Mouse (Mus musculus) liver, embryonic 14 days (tissue): ENCODE measurements around the gene Hexim1. TPM values are rescaled to one million over a fixed set of nuclear protein-coding genes. Genes with fewer than 3 reads are reported as not detected.

Experiments used
- polyA plus RNA-seq: library from polyadenylated mRNA; depleted of rRNA; stranded (reverse); fragments of >200 nt; gene quantifications from 2 replicates; pipeline ENCODE4 v1.2.3, GENCODE M21; 2012; rRNA removed

Hexim1 gene
- polyA plus RNA-seq, result 10.6 and 11.8 TPM in 2 replicates

GRCm38 (mm10) chr11:103116008-103116818, at the start of gene Hexim1:
Hexim1 (plus strand) TSS chr11:103116231.

GRCm38 (mm10) chr11:103101481-103101865, 14.6 kb upstream of the Hexim1 start, which contains the start of the genes Plcd3 and Acbd4:
Plcd3 (minus strand) TSS chr11:103101658.
Acbd4 (plus strand) TSS chr11:103101682.

GRCm38 (mm10) chr11:103131701-103132575, 15.9 kb downstream of the Hexim1 start, which contains the start of gene Hexim2:
Hexim2 (plus strand) TSS chr11:103132429.

Other genes starting within 250 kb of the Hexim1 start
- gene Eftud2, start 235.2 kb upstream of the Hexim1 start, polyA plus RNA-seq, result 47.1 and 52.6 TPM in 2 replicates
- 0.35 and 0.71 TPM in 2 replicates for gene Ccdc103, start 235.0 kb upstream of the Hexim1 start, polyA plus RNA-seq
- 0.01 TPM in 1 of 2 replicates, not detected in the other for gene Fam187a, start 231.1 kb upstream of the Hexim1 start, polyA plus RNA-seq
- 12.3 and 14.0 TPM in 2 replicates for gene Gfap, start 215.3 kb upstream of the Hexim1 start, polyA plus RNA-seq
- 18.8 and 19.6 TPM in 2 replicates for gene Kif18b, start 191.1 kb upstream of the Hexim1 start, polyA plus RNA-seq
- 0.09 and 0.14 TPM in 2 replicates for gene C1ql1, start 169.5 kb upstream of the Hexim1 start, polyA plus RNA-seq
- gene Nmt1, start 88.0 kb upstream of the Hexim1 start, polyA plus RNA-seq, result 19.7 and 25.3 TPM in 2 replicates
- 23.4 and 26.8 TPM in 2 replicates for gene Dcakd, start 87.9 kb upstream of the Hexim1 start, polyA plus RNA-seq
- 0.30 and 0.33 TPM in 2 replicates for gene Plcd3, start 14.6 kb upstream of the Hexim1 start, polyA plus RNA-seq
- gene Acbd4, start 14.5 kb upstream of the Hexim1 start, polyA plus RNA-seq, result 26.2 and 27.6 TPM in 2 replicates
- 3.1 and 3.4 TPM in 2 replicates for gene Hexim2, start 16.2 kb downstream of the Hexim1 start, polyA plus RNA-seq
- gene Fmnl1, start 54.9 kb downstream of the Hexim1 start, polyA plus RNA-seq, result 2.7 and 3.7 TPM in 2 replicates
- gene 1700023F06Rik, start 92.3 kb downstream of the Hexim1 start, polyA plus RNA-seq, result 0.02 TPM in 1 of 2 replicates, not detected in the other
- not detected in 2 replicates for gene Spata32, start 102.2 kb downstream of the Hexim1 start, polyA plus RNA-seq
- 0.51 and 0.67 TPM in 2 replicates for gene Map3k14, start 151.2 kb downstream of the Hexim1 start, polyA plus RNA-seq
- gene Arhgap27, start 247.5 kb downstream of the Hexim1 start, polyA plus RNA-seq, result 1.9 and 2.6 TPM in 2 replicates